Mouse (Mus musculus) E14TG2a.4 (cell line): ENCODE data around the gene Syt15.
"Not testable (repeated sequence)": the region's sequence is repeated elsewhere in the genome, so short reads cannot be mapped to it uniquely, and the experiment has no call there.

ENCODE experiments used
- CTCF ChIP-seq: conservative IDR thresholded peaks from 2 replicates; pipeline ENCODE4 v1.5.1; 2014; ENCODE audit warnings: low read length
- NANOG ChIP-seq: IDR thresholded peaks from 2 replicates; pipeline ENCODE4 v1.6.1; 2014; ENCODE audit warnings: borderline replicate concordance, low read length, mixed read lengths
- POU5F1 ChIP-seq: IDR thresholded peaks from 2 replicates; pipeline ENCODE4 v1.6.1; 2014; ENCODE audit warnings: low read length, borderline replicate concordance

DNA sequence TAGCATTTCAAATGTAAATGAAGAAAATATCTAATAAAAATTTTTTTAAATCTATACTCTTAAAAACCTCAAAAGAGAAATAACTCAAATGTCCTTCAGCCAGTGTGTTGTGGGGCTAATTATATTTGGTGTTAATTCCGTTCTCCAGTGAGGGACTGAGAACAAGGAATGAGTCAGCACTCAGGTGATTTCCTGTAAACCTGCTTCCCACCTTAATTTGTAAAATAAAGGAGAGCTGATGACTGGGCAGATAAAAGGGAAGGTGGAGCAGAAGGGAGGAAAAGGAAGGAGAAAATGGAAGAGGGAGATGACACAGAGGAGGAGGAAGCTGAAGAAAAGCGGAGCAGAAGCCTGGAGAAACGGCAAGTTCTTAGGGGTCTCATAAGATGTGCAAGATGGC, 39.1 kb downstream of the Syt15 start:
- not testable (repeated sequence) for TF ChIP-seq CTCF, NANOG, POU5F1
